Mouse (Mus musculus) bone marrow macrophage, adult 2 months (primary cell): Measurements from ENCODE around the gene Rnf10. TPM values are rescaled to one million over a fixed set of nuclear protein-coding genes. Genes with fewer than 3 reads are reported as not detected.

Source experiments
- H3K27ac ChIP-seq: 2 replicates; pipeline ENCODE4 v1.5.1; 2012; ENCODE audit warnings: low read depth, low read length; ENCODE audit not compliant: insufficient read depth
- H3K4me1 ChIP-seq: 2 replicates; pipeline ENCODE4 v1.6.1; 2012; ENCODE audit warnings: low read length; ENCODE audit not compliant: control insufficient read depth, insufficient read depth
- H3K4me3 ChIP-seq: 2 replicates; pipeline ENCODE4 v1.5.1; 2012; ENCODE audit warnings: mild to moderate bottlenecking, low read length, moderate library complexity; ENCODE audit not compliant: insufficient read depth
- CTCF ChIP-seq: IDR thresholded peaks from 2 replicates; pipeline ENCODE4 v1.5.1; 2012; ENCODE audit warnings: low read depth, mild to moderate bottlenecking, low read length, moderate library complexity
- POLR2A ChIP-seq: IDR thresholded peaks from 2 replicates; pipeline ENCODE4 v1.6.1; 2012; ENCODE audit warnings: mild to moderate bottlenecking, low read depth, low read length, borderline replicate concordance
- polyA plus RNA-seq: library from polyadenylated mRNA; stranded (reverse); fragments of >200 nt; gene quantifications from 2 replicates; pipeline ENCODE4 v1.2.4, GENCODE M21; 2012; ENCODE audit not compliant: missing spikeins, insufficient read depth, insufficient read length

The Rnf10 gene
- polyA plus RNA-seq, 1 experiment = 105 TPM

DNA sequence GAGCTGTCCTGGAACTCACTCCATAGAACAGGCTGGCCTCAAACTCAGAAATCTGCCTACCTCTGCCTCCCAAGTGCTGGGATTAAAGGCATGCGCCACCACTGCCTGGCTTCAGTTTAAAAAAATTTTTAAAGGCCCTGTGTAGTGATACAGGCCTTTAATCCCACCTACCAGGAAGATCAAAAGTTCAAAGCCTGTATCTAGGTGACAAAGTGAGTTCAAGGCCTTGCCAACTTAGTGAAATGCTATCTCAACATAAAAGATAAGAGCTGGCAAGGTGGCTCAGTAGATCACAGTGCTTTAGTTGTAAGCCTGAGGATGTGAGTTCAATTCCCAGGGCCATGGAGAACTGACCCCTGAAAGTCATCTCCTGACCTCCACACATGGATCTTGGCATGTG is 5.4 kb upstream of the Rnf10 start:
- H3K4me1 ChIP-seq = peaks cover 26% of the 10 kb centered on the region
- TF ChIP-seq POLR2A (no peak), CTCF (no peak)
- no peak overlapping the region for H3K27ac ChIP-seq
- H3K4me3 ChIP-seq = no peak overlapping the region

DNA sequence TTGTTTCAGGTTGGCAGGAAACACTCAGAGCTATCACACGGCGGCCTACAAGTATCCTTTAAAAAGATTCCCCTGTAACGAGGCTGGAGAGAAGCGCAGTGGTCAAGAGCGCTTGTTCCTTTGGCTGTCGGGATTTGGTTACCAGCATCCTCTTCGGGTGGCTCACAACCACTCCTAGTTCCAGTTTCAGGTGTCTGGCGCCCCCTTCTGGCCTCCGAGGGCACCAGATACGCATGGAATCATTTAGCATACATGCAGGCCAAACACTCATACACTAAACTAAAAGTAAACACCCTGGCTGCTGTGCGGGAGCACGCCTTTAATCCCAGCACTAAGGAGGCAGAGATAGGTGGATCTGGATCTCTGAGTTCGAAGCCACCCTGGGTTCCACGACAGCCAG is 3.3 kb upstream of the Rnf10 start:
- no peak overlapping the region for H3K4me3 ChIP-seq
- H3K4me1 ChIP-seq = peaks cover 21% of the 10 kb centered on the region
- TF ChIP-seq POLR2A (no peak), CTCF (0 out of 2 replicates have a peak, but pooled peaks have one; percentile 20)
- H3K27ac ChIP-seq = no peak overlapping the region

- Histone ChIP-seq H3K4me1 (peaks cover 26% of the 10 kb centered on the region), H3K27ac (no peak overlapping the region), H3K4me3 (no peak overlapping the region)
- TF ChIP-seq POLR2A (no peak), CTCF (no peak)
These were observed 2.1 kb upstream of the Rnf10 start for GRCm38 (mm10) chr5:115274771-115275170.

DNA sequence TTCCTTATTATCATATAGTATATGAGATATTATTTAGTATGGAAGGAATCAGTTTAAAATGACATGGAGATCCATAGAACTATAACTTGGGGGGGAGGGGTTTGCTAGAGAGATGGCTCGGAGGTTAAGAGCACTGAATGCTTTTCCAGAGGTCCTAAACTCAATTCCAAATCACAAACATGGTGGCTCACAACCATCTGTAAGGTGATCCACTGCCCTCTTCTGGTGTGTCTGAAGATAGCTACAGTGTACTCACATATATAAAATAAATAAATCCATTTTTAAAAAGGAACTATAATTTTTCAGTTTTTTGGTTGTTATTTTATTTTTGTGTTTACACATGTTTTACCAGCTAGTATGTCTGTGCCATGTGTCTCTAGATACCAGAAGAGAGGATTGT is 1.7 kb upstream of the Rnf10 start:
- Histone ChIP-seq H3K4me3 (no peak overlapping the region), H3K4me1 (peaks cover 30% of the 10 kb centered on the region), H3K27ac (no peak overlapping the region)
- TF ChIP-seq CTCF = no peak
- TF ChIP-seq POLR2A = no peak

DNA sequence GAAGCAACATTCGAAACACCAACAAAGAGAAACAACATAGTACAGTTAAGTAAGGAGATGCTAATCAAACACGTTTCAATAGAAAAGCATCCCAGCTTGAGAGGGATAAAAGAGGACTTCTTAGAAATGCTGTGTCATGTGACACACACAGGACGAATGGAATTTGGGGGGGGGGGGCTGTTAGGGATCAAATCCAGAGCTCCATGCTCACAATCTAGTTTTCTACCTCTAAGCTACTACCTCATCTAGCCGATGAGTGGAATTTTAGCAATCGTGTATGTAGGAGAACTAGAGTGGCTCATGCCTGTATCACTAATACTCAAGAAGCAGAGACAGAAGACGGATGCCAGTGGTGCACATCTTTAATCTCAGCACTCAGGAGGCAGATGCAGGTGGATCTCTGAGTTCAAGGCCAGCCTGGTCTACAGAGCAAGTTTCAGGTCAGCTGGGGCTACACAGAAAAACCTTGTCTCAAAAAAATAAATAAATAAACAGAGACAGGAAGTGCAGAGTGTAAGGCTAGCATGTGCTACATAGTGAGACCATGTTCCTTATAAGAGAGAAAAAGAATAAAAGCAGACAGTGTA is 944 bp upstream of the Rnf10 start:
- TF ChIP-seq POLR2A = no peak
- no peak for TF ChIP-seq CTCF
- Histone ChIP-seq H3K4me1 (peaks cover 37% of the 10 kb centered on the region), H3K4me3 (peak overlapping the region; percentile 46; the same call in 1 of the 2 replicates), H3K27ac (peak overlapping the region; percentile 55)

GRCm38 (mm10) chr5:115271931-115272811 is 527 bp downstream of the Rnf10 start:
- Histone ChIP-seq H3K4me1 (peaks cover 48% of the 10 kb centered on the region), H3K27ac (peak overlapping the region; percentile 57), H3K4me3 (peak overlapping the region; percentile 98)
- TF ChIP-seq CTCF = no peak
- no peak for TF ChIP-seq POLR2A

- Histone ChIP-seq H3K27ac (no peak overlapping the region), H3K4me3 (no peak overlapping the region), H3K4me1 (peaks cover 58% of the 10 kb centered on the region)
- no peak for TF ChIP-seq POLR2A
- no peak for TF ChIP-seq CTCF
These were observed 2.7 kb downstream of the Rnf10 start for GRCm38 (mm10) chr5:115269969-115270368.

DNA sequence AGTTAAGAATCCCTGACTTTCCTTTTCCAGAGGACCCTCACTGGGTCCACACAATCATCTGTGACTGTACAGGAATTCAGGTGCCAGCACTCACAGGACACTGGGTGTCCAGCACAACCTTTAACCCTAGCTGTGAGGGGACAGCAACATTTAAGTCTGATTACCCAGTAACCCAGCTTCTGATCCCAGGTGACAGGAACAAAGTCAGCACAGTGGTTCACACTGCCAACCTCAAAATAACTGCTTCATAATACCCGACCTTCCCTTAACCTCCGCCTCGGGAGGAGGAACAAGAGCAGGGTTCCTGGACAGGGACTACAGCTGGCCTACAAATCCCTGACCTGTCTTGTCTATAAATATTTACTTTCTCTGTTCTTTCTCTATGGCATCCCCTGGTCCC is 4.4 kb downstream of the Rnf10 start:
- TF ChIP-seq CTCF = no peak
- no peak for TF ChIP-seq POLR2A
- Histone ChIP-seq H3K4me3 (no peak overlapping the region), H3K27ac (no peak overlapping the region), H3K4me1 (peaks cover 47% of the 10 kb centered on the region)

GRCm38 (mm10) chr5:115267469-115268045 is 5.1 kb downstream of the Rnf10 start:
- no peak for TF ChIP-seq CTCF
- TF ChIP-seq POLR2A = no peak
- Histone ChIP-seq H3K4me3 (no peak overlapping the region), H3K27ac (no peak overlapping the region), H3K4me1 (peaks cover 45% of the 10 kb centered on the region)
